Mouse (Mus musculus) heart, embryonic 14.5 days (tissue): ENCODE data around the gene Ldlrad3. TPM values are rescaled to one million over a fixed set of nuclear protein-coding genes. Genes with fewer than 3 reads are reported as not detected.

Source experiments
- ATAC-seq: fragments of 200-750 bp; cut with Nextera tagmentation; 2 replicates; pipeline ENCODE4 v1.8.0; 2017; ENCODE audit warnings: low read depth, moderate TSS enrichment; ENCODE audit not compliant: insufficient number of reproducible peaks, insufficient read depth, low FRiP score
- H3K27ac ChIP-seq, 2 experiments: fragments of 200-500 bp in 1 of 2; fragments of 300-500 bp in 1 of 2; sonication (generic) in 1 of 2; replicated peaks in 1 of 2; 2 replicates each; pipeline ENCODE4 v1.5.1; 2012 to 2014; ENCODE audit warnings: low read depth in 2 of 2, low read length in 2 of 2, control low read depth in 1 of 2, mild to moderate bottlenecking in 1 of 2, mixed read lengths in 1 of 2; ENCODE audit not compliant: control insufficient read depth in 1 of 2, insufficient read depth in 1 of 2
- H3K27me3 ChIP-seq: fragments of 300-500 bp; sonication (generic); 2 replicates; pipeline ENCODE4 v1.6.1; 2014; ENCODE audit warnings: mild to moderate bottlenecking, low read length, control low read depth; ENCODE audit not compliant: control insufficient read depth, insufficient read depth
- H3K36me3 ChIP-seq: fragments of 300-500 bp; sonication (generic); 2 replicates; pipeline ENCODE4 v1.6.1; 2014; ENCODE audit warnings: mild to moderate bottlenecking, control low read depth, low read length, mixed read lengths; ENCODE audit not compliant: control insufficient read depth, insufficient read depth
- H3K4me1 ChIP-seq, 2 experiments: fragments of 200-500 bp in 1 of 2; fragments of 300-500 bp in 1 of 2; sonication (generic) in 1 of 2; 2 replicates each; pipeline ENCODE4 v1.6.1; 2012 to 2014; ENCODE audit warnings: low read length in 2 of 2, control low read depth in 1 of 2, mixed read lengths in 1 of 2; ENCODE audit not compliant: control insufficient read depth in 2 of 2, insufficient read depth in 2 of 2
- H3K4me2 ChIP-seq: fragments of 300-500 bp; sonication (generic); 2 replicates; pipeline ENCODE4 v1.6.1; 2014; ENCODE audit warnings: mild to moderate bottlenecking, low read length
- H3K4me3 ChIP-seq, 2 experiments: fragments of 200-500 bp in 1 of 2; fragments of 300-500 bp in 1 of 2; sonication (generic) in 1 of 2; 2 replicates each; pipeline ENCODE4 v1.5.1; 2012 to 2014; ENCODE audit warnings: low read length in 2 of 2, mild to moderate bottlenecking in 2 of 2, control low read depth in 1 of 2, low read depth in 1 of 2, moderate library complexity in 1 of 2; ENCODE audit not compliant: control insufficient read depth in 1 of 2, insufficient read depth in 1 of 2
- H3K9ac ChIP-seq: fragments of 300-500 bp; sonication (generic); 2 replicates; pipeline ENCODE4 v1.6.1; 2014; ENCODE audit warnings: mild to moderate bottlenecking, low read length
- H3K9me3 ChIP-seq: fragments of 300-500 bp; sonication (generic); 2 replicates; pipeline ENCODE4 v1.6.1; 2016; ENCODE audit warnings: low read length, control low read depth; ENCODE audit not compliant: control insufficient read depth
- WGBS: fragments of 180-500 bp; shearing (Covaris S2); extraction: QIAGEN DNeasy Blood & Tissue Kit; methylation state at CpG from one replicate; pipeline ENCODE4 v1.1.7; 2014; 5-methylcytosine and 5-hydroxymethylcytosine counted together
- polyA plus RNA-seq: library from polyadenylated mRNA; unstranded; fragments of >200 nt; fragmentation: Nextera tagmentation; extraction: Ambion mirVana; gene quantifications from 2 replicates; pipeline ENCODE4 v1.2.1, GENCODE M21; 2014

Ldlrad3 gene
- polyA plus RNA-seq, 1 experiment from 2014 or later = 13.7 TPM

DNA sequence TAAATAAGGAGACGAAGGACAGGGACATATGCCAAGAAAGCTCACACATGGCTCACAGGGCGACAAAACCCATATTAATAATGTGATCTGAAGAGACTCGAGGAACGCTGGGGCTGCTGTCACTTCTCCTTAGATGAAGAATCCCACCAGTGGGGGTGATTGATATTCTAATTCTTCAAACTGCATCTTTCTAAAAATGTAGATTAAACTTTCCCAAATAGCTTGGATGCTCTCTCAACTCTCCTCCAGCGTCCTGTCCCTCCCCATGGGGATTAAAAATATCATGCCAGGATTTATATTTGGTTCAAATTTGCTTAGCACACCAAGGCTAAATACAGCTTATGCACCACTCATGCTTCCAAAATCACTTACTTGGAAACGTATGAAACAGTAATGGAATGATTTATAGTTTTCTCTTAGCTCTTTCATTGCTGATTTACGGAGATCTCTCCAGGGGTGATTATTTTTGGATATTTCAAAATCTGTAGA is 182.4 kb downstream of the Ldlrad3 start:
- Histone ChIP-seq H3K36me3 (no peaks in the 10 kb centered on the region), H3K4me2 (no peak overlapping the region), H3K27ac (peak overlapping the region; percentile 78 to 87), H3K9ac (no peak overlapping the region), H3K4me3 (no peak overlapping the region), H3K4me1 (peaks cover 56 to 76% of the 10 kb centered on the region in 2 experiments), H3K27me3 (no peaks in the 10 kb centered on the region), H3K9me3 (no peaks in the 10 kb centered on the region)
- WGBS = 50% methylated on average over 7 of the region's 7 CpGs
- no peak for ATAC-seq

DNA sequence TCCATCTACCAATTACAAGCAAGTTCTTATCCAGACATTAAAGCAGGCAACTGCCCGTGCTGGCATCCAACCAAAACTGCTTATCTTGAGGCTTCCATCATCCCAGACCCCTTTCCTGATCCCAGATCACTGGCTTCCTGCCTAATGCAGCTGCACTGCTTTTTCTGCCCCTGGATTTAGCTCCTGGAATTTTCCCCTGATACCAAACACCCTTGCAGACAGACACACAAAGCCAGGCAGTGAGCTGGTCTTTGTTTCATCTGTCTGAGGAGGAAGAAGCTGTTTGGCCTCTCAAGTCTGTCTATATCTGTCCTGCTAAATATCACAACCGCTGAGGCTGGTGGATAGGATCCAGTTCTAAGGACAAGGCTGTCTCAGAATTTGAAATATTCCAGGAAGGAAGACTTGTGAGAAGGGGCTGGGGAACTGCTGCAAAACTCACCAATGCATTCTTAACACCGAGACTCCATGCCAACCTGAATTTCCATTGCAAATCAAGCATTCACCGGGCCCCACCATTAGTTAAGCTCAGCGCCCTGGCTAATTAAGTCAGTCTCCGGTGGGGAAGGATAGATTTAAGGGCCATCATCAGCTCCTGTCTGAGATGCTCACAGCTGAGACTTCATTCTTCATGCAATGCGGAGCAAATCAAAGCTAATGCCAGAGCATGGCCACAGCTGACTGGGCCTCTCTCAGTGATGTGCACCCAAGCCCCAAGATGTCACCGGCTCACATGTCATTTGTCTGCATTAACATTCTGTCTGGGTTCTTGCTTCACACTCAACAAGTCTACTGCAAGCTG is 183.0 kb downstream of the Ldlrad3 start:
- ATAC-seq = peak; percentile 48
- Histone ChIP-seq H3K4me1 (peaks cover 55 to 76% of the 10 kb centered on the region in 2 experiments), H3K4me3 (no peak overlapping the region; a peak in 1 of 4 replicates)

DNA sequence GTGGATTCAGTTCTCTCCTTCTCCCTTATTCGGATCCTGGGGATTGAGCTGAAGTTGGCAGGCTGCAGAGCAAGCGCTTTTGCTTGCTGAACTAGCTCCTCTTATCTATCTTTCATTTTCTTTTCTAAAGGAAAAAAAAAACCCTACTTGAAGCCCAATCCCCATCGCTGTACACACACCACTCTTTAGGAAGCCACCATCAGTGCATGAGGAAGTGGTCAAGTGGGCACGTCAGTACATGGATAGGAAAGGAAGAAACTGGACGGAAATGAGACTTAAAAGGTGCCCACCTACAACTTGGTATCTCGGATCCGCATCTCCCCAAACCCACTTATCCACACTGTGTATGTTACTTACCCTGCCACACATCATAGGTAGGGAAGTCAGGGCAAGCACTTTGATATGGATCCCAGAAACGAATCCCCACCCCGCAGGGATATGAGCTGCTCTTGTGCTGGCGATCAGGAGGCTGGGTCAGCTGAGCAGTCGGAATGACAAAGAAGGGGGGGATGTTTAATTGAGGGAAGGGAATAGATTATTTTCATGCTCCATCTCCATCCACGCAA is 183.7 kb downstream of the Ldlrad3 start:
- no peaks in the 10 kb centered on the region for H3K36me3 ChIP-seq
- ATAC-seq = peak; percentile 49
- peaks cover 53 to 76% of the 10 kb centered on the region in 2 experiments for H3K4me1 ChIP-seq
- peak overlapping the region in 1 of 2 experiments; percentile 18; a peak in 2 of 4 replicates for H3K4me3 ChIP-seq
- 16% methylated on average over 12 of the region's 12 CpGs for WGBS
- H3K27ac ChIP-seq = peak overlapping the region; percentile 78 to 87
- no peaks in the 10 kb centered on the region for H3K9me3 ChIP-seq
- H3K9ac ChIP-seq = peak overlapping the region; percentile 2; the same call in 1 of the 2 replicates
- no peaks in the 10 kb centered on the region for H3K27me3 ChIP-seq
- H3K4me2 ChIP-seq = peak overlapping the region; percentile 57

More for the DNA sequence above, 183.0 kb downstream of the Ldlrad3 start:
- peak overlapping the region; percentile 78 to 87 for H3K27ac ChIP-seq
- peak overlapping the region; percentile 7; the same call in 1 of the 2 replicates for H3K9ac ChIP-seq
- peak overlapping the region; percentile 57 for H3K4me2 ChIP-seq
- WGBS = 12% methylated on average over 8 of the region's 8 CpGs
- no peaks in the 10 kb centered on the region for H3K27me3 ChIP-seq
- H3K36me3 ChIP-seq = no peaks in the 10 kb centered on the region
- H3K9me3 ChIP-seq = no peaks in the 10 kb centered on the region

- Histone ChIP-seq H3K9me3 (no peaks in the 10 kb centered on the region), H3K27me3 (no peaks in the 10 kb centered on the region), H3K4me2 (peak overlapping the region; percentile 57), H3K9ac (peak overlapping the region; percentile 27; the same call in 1 of the 2 replicates), H3K36me3 (no peaks in the 10 kb centered on the region), H3K4me3 (no peak overlapping the region), H3K27ac (peak overlapping the region; percentile 42 to 87), H3K4me1 (peaks cover 52 to 73% of the 10 kb centered on the region in 2 experiments)
- WGBS = 4% methylated on average over 1 of the region's 1 CpGs
- ATAC-seq = no peak
These were observed 184.5 kb downstream of the Ldlrad3 start for GRCm38 (mm10) chr2:102001661-102002060.

GRCm38 (mm10) chr2:101998911-101999572 is 187.1 kb downstream of the Ldlrad3 start:
- no peak for ATAC-seq
- Histone ChIP-seq H3K9me3 (no peaks in the 10 kb centered on the region), H3K4me2 (no peak overlapping the region), H3K4me3 (no peak overlapping the region), H3K4me1 (peaks cover 36 to 47% of the 10 kb centered on the region in 2 experiments), H3K27me3 (no peaks in the 10 kb centered on the region), H3K9ac (no peak overlapping the region), H3K27ac (no peak overlapping the region), H3K36me3 (no peaks in the 10 kb centered on the region)
- WGBS = 71% methylated on average over 11 of the region's 11 CpGs

DNA sequence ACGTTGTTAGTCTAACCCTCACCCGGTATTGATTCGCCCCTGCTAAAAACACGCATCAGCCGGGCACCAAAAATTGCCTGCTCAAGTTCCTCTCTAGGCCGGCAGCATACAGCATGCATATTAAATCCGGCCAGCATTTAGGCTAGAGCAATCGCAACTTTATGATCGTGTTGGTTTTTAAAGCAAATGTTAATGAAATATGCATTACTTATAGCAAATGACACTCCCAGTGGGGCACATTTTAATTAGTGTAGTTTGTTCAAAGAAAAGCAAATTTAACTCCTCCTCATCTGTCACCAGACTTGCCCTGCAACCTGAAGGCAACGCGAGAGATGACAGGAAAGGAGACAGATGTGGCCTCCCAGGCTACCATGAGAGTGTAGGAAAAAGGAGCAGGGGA is 189.2 kb downstream of the Ldlrad3 start:
- 90% methylated on average over 11 of the region's 11 CpGs for whole genome bisulfite sequencing
- Histone ChIP-seq H3K36me3 (no peaks in the 10 kb centered on the region), H3K4me2 (no peak overlapping the region), H3K9ac (no peak overlapping the region), H3K4me1 (peaks cover 20 to 27% of the 10 kb centered on the region in 2 experiments), H3K9me3 (no peaks in the 10 kb centered on the region), H3K27me3 (no peaks in the 10 kb centered on the region), H3K4me3 (no peak overlapping the region), H3K27ac (no peak overlapping the region)
- ATAC-seq = no peak

DNA sequence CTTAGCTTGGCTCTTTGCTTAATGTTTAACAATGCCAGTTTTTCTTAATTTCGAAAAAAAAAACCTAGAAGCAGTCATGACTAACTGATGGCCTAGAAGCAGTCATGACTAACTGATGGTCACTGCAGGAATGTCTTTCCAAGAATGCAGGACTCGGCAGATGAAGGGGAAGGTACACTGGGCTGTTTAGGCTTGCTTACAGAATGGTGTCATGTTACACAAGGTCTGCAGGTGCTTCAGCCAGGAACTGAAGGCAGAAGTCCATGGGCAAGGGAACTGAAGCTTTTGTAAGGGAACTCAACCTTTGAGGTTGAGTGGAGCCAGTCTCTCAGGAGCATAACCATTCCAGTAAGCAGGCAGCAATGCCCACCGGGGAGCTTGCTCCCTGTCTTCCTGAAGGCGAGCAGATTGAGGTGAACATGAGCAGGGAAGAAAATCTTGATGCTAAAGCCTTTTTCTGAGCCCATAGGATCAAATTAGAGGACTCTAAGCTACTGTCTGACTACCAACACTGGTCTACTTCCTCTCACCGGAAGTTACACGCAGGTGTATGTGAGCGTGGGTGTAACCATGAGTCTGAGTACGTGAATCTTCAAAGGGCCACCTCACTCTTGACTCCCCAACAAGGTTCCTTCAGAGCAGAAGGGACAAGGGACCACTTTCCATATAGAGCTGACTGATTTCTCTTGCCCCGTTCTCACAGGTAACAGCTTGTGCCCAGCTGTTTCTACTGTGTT is 193.4 kb downstream of the Ldlrad3 start:
- no peaks in the 10 kb centered on the region for H3K27me3 ChIP-seq
- no peak overlapping the region for H3K9ac ChIP-seq
- 79% methylated on average over 9 of the region's 9 CpGs for WGBS
- no peak for ATAC-seq
- H3K9me3 ChIP-seq = no peaks in the 10 kb centered on the region
- no peaks in the 10 kb centered on the region for H3K36me3 ChIP-seq
- H3K4me1 ChIP-seq = peaks cover 3 to 11% of the 10 kb centered on the region in 2 experiments; a peak in 3 of 4 replicates
- H3K4me3 ChIP-seq = no peak overlapping the region
- no peak overlapping the region for H3K27ac ChIP-seq
- no peak overlapping the region for H3K4me2 ChIP-seq
